Mouse (Mus musculus) gonadal fat pad, adult 2 months (tissue): ENCODE measurements around the gene Ccdc97. TPM values are rescaled to one million over a fixed set of nuclear protein-coding genes. Genes with fewer than 3 reads are reported as not detected.
"Not testable (repeated sequence)": the region's sequence is repeated elsewhere in the genome, so short reads cannot be mapped to it uniquely, and the experiment has no call there.

Experiments used
- DNase-seq: peaks from one replicate; pipeline ENCODE4 v3.0.0-alpha.2; 2012; ENCODE audit warnings: low read depth
- polyA plus RNA-seq: library from polyadenylated mRNA; depleted of rRNA; stranded (reverse); fragments of >200 nt; gene quantifications from 2 replicates; pipeline ENCODE4 v1.2.3, GENCODE M21; 2012; rRNA removed

Gene Ccdc97
- 46.3 and 54.6 TPM in 2 replicates for polyA plus RNA-seq

DNA sequence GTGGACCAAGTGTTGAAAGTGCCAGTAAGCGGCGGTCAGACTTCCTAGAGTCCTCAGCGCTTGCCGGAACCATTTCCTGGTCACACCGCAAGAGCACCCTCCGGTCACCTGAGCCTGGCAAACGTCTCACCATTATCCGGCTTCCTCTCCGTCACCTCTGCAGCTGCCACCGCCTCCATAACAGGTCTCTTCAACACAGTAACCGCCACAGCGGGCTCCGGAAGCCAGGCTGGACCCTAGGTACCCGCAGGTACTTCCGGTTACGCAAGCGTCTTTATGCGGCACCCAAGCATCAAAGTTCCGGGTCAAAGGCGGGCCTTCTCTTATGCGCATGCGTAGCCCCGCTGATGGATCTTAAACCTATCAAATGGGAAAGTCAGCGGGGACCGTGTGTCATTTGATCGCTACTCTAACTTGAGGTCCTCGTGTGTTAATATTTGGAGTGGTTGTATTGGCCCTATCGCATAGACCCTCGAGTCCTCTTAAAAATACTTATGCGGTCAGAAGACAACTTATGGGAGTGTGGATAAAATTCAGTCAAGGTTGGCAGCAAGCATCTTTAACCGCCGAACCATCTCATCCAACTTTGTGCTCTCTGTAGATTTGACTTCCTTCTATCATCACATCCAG lies at the start of gene Ccdc97:
Gene Ccdc97, minus strand, starts transcription at position 301 of the 630 bp plus-strand sequence.
- no peak for DNase-seq

DNA sequence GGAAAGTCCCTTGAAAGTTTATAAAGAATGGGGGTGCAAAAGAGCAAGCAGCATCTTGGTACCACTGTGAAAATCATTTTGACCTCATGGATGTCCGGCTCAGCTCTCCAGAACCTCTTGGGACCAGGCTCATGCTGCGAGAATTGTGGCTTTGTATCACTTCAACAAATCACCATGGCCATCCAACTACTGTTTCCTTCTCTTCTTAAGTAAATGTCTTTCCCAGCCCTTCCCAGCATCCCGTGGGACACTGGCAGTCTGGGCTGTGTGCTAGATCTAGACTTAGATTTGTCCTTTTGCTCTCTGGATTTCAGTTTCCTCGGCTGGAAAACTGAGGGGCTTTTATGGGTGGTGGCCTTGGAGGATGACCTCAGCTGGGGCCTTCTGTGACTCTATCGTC lies 49.3 kb upstream of the Ccdc97 start:
- no peak for DNase-seq

GRCm38 (mm10) chr7:25766108-25766507 lies 47.2 kb upstream of the Ccdc97 start:
- DNase-seq, result no peak

- DNase-seq, result no peak
Observed at GRCm38 (mm10) chr7:25764221-25764620, 45.3 kb upstream of the Ccdc97 start.

DNA sequence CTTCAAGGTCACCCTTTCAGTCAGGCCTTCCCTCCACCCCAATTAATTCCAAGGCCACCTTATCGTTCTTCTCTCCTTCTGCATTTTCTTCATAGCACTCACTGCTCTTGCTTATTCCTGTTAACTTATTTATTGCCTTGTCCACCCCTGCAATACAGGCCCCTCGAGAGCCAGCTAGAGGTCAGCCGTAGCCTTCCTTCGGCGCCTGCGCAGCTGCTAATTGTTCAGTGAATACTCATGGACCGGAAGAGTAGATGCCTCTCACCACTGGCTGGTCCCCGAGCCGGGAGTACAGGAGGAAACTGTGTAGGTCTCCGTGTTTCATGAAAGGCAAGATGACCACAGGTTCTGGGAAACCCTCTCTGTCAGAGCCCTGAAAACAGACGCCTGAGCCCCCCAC lies 44.8 kb upstream of the Ccdc97 start:
- no peak for DNase-seq

- no peak for DNase-seq
Observed at GRCm38 (mm10) chr7:25761354-25761753, 42.5 kb upstream of the Ccdc97 start.

- no peak for DNase-seq
Observed at GRCm38 (mm10) chr7:25756011-25756410, 37.1 kb upstream of the Ccdc97 start.

GRCm38 (mm10) chr7:25755468-25755833 lies 36.6 kb upstream of the Ccdc97 start:
- DNase-seq, result peak; percentile 45

DNA sequence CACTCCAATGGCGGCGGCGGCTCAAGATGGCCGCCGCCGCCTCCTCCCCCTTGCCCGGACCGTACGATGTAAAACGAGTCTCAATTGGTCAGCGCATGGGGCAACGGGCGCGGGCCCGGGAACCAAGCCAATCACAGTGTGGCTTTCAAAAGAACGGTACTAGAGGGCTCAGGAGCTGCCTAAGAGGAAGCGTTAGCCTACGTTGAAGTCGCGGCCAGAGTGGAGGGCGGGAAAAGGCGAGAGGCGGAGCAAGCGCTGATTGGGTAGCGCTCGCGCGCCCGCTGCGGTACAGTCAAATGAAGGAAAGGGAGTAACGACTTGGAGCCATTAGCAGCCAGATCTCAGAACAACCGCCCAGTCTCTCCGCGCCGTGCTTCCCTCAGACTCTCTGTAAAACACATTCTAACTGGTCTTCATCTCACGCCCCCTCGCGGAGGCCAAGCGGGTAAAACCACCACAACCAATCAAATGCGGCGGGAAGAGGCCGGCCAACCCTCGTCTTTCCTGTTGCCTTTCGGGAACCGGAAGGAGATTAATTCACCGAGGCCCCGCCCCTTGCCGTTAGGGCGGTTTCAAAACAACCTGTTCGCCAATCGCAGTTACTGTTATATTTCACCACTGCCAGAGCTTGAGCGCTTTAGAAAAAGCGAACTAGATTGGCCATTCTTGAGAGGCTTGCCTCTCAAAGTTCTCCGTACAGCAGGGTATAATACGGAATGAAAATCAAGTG lies 36.0 kb upstream of the Ccdc97 start, which contains the start of gene Hnrnpul1:
Gene Hnrnpul1, minus strand, starts transcription at position 20 of the 730 bp plus-strand sequence.
- DNase-seq, result peak; percentile 94

GRCm38 (mm10) chr7:25754439-25754737 lies 35.5 kb upstream of the Ccdc97 start:
- no peak for DNase-seq

- no peak for DNase-seq
Observed at GRCm38 (mm10) chr7:25753643-25754438, 35.0 kb upstream of the Ccdc97 start.

GRCm38 (mm10) chr7:25753076-25753475 lies 34.2 kb upstream of the Ccdc97 start:
- no peak for DNase-seq

- no peak for DNase-seq
Observed at GRCm38 (mm10) chr7:25746844-25747243, 28.0 kb upstream of the Ccdc97 start.

GRCm38 (mm10) chr7:25738277-25738676 lies 19.4 kb upstream of the Ccdc97 start:
- DNase-seq, result no peak

DNA sequence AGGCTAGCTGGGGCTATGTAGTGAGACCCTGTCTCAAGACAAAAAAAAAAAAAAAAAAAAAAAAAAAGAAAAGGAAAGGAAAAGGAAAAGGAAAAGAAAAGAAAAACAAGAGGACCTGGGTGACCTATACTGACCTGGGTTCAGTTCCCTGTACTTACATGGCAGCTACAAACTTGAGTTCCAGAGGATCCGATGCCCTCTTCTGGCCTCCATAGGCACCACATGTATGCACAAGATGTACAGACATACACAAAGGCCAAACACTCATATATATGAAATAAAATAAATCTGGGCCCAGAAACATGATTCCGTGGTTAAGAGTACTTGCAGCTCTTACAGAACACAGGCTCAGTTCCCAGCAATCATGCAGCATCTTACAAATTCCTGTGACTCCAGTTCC lies 18.0 kb upstream of the Ccdc97 start:
- no peak for DNase-seq

DNA sequence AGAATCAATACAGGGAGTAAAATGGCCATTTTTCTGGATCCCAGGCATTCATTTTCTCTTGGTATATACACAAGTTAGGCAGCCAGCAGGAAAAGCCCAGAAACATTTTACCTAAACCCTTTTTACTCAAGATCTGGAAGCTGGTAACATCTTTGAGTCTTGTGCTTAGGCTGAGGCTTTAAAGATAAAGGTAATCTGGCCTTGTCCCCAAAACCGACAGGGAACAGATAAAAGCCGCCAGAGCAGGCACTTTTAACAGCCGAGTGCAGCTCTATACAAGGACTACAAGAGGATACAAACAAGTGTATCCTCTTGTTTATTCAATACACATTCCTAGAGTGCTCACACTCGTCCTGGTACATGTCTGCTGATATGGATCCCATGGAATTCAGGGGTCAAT lies 16.1 kb upstream of the Ccdc97 start:
- DNase-seq, result no peak

DNA sequence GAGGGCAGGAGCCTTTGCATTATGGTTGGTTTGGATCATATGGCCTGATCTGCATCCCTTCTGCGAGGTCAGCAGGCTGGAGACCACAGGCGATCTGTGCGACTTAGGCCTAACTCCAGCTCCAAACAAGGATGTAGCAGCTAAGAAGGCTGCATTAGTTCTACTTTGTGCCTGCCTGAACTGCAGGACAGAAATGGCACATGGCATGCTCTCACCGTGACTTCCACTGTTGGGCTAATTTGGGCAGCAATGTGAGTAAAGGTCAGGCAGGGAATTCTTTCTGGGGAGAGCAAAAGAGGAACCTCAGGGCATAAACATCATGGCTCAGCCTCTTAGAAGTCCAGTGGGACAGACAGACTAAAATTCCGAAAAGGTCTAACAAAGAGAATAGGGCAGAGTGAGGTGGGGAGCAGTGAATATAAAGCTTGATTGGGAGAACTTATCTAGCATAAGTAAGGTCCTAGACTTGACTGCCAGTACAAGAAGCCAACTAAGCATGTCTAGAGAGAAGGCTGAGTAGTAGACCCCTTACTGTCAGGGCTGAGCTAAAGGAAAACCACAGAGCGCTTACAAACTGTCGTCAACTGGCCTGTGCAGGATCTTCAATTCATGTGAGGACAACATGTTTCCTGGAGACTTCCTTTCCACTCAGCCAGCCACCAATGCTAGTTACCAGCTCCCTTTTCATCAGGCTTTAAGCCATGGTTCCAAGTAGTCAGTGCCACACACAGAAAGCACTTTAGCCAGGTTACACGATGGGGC lies 12.6 kb upstream of the Ccdc97 start:
- DNase-seq, result no peak

DNA sequence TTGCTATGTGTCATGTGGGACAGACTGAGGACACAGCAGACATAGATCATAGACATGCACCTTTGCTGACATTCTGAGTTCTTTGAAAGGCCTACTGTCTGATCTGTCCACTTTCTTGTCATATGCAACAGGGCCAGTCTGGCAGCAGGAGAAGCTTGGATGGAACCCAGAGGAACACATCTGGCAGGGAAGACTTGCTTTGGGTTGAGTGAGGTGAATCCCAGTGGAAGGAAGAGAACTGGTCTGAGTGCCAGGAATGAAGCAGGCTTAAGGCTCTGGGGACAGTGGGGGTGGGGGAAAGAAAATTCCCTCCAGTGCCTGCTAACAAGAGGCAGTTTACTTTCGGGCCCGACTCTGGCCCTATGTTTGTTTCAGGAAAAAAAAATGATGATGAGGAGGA lies 11.0 kb upstream of the Ccdc97 start:
- DNase-seq, result no peak

DNA sequence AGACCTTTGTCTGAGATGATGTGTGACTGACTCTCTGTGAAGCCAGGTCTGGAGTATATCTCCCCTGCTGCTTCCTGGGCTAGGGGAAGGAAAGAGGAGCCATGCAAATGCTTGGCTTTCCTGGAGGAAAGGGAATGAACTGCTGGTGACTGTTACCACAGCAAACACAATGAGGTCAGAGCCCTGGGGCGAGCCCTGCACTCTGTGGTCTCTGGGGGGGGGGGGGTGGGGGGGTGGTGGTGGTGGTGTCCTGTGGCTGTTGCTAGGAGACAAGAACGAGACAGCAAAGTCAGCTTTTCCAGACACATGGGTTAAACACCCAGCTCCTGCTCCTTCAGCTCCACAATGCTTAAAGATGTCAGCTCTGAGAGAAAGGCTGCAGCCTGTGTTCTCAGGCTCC lies 10.5 kb upstream of the Ccdc97 start:
- DNase-seq, result no peak

DNA sequence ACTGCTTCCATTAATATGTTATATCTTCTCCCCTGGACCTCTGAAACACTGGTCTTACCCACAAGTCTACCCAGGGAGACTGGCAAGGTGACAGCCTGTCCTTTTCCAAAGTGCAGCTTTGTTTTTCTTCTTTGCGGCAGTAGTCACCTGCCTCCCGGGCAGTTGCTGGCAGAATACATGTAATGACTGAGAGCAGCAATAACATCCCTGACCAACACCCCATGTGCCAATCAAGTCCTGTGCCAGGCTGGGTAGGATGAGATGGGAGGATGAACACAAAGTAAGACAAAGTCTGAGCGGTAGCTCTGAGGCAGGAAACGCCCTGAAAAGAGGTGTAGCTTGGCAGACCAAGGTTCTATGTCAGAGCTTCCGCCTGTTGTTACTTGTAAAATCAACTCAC lies 8.9 kb upstream of the Ccdc97 start:
- no peak for DNase-seq

GRCm38 (mm10) chr7:25725886-25726285 lies 7.0 kb upstream of the Ccdc97 start:
- DNase-seq, result no peak

DNA sequence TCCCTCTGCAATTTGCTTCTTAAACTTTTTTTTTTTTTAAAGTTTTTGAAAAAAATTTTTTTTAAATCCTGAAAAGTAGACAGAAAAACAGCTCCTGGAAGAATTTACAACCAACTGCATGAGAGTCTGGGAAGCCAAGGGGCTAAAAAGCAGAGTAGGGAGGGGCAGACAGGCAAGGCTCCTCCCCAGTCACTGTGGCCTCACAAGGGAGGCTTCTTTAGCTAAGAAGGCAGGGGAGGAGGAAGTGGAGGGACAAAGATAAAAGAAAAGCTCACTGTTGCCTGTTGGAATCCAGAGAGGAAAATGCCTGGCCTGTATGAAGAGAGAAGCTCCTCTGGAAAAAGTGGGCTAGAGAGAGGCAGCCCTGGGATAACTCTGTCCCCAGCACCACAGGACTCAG lies 2.9 kb upstream of the Ccdc97 start:
- not testable (repeated sequence) for DNase-seq
